Mouse (Mus musculus) WW6 (cell line): ENCODE measurements around the gene D230025D16Rik.
"Not testable (repeated sequence)": the region's sequence is repeated elsewhere in the genome, so short reads cannot be mapped to it uniquely, and the experiment has no call there.

Experiments used
- DNase-seq: peaks from one replicate; pipeline ENCODE4 v3.0.0-alpha.2; 2013; ENCODE audit warnings: low read depth, low spot score

D230025D16Rik gene

GRCm38 (mm10) chr8:105291802-105292201 is 66.9 kb downstream of the D230025D16Rik start:
- DNase-seq, result not testable (repeated sequence)

DNA sequence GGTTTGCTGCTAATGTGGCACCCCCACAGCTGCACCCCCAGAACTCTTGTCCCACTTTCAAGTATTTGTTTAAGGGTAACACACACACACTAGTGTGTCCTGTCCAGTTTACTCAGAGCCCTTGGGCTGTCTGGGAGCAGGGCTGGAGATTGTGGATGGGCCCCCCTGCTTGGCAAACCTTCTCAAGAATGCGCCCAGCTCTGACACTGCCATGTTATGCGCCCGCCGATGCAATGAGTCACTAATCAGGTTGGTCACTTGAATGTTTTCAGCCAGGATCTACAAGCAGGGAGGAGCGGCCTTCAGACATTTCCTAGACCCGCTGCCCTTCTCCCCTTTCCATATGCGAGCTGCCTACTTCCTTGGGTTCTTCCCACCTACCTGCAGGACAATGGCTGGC is 67.5 kb downstream of the D230025D16Rik start:
- no peak for DNase-seq

DNA sequence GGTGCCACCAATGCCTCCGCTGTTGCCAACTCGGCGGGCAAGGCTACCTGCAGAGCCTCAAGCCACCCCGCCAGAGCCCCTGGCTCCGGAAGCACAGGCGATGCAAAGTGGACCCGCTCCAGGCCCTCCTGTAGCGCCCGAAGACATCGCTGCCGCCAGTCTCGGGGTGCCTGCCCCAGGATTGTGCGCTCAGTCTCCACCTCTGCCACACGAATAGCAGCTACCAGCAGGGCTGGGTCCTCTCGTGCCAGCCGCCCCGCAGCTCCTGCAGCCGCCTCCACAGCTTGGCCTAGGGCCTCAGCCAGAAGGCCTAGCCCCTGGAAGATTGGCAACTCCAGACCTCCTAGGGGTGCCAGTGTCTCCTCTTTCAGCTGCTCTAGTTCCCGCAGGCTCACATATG is 68.5 kb downstream of the D230025D16Rik start:
- no peak for DNase-seq

DNA sequence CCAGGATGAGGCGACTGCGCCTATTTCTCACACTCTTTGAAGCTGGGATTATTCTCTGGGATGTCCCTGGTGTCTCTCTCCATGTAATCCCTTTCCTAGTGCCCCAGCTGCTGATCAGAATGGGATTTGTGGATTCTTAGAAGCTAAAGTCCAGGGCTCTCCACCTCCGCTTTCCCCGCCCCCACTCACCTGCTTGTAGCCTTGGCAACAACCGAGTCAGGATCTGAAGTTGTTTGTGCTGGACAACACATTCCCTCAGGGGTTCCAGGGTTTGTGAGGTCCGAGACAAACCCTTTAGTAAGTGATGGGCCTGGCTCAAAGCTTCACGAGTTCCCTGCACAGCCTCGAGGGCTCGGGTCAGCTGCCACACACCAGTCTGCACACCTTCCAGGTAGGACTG is 69.8 kb downstream of the D230025D16Rik start:
- DNase-seq, result no peak

GRCm38 (mm10) chr8:105295256-105295655 is 70.3 kb downstream of the D230025D16Rik start:
- DNase-seq, result no peak

- no peak for DNase-seq
Measured at GRCm38 (mm10) chr8:105295895-105296573, 71.1 kb downstream of the D230025D16Rik start, which contains the start of gene Exoc3l. Exoc3l (minus strand) TSS chr8:105296101.

DNA sequence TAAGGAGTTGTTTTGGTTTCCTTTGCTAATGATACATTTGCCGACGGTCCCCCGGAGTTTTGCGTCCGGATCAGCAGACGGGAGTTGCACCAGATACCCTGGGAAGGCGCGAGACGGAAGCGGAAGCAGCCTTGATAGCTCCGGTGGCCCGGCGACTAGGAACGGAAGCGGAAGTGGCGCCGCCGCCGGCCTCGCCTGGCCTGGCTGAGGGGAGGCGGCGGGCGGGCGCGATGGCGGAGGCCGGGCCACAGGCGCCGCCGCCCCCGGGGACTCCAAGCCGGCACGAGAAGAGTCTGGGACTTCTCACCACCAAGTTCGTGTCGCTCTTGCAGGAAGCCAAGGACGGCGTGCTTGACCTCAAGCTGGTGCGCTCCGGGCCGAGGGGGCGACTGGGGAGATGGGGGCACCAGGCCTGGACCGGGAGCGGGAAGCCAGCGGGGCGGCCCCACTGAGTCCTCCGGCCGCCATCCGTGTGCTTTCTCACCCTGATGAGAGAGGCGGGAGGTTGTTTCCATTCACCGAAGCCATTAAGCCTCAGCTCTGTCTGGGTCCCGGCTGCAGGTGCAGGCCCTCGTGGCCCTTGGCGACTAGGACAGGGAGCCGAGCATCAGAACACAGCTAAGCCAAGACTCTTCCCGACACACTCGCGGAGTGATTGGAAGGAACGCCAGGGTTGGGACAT is 72.7 kb downstream of the D230025D16Rik start, which contains the start of gene E2f4:
Gene E2f4 (plus strand): TSS at position 153 of the 682 bp plus-strand sequence.
- DNase-seq, result peak; percentile 81

- no peak for DNase-seq
Measured at GRCm38 (mm10) chr8:105298351-105299252, 73.7 kb downstream of the D230025D16Rik start.

DNA sequence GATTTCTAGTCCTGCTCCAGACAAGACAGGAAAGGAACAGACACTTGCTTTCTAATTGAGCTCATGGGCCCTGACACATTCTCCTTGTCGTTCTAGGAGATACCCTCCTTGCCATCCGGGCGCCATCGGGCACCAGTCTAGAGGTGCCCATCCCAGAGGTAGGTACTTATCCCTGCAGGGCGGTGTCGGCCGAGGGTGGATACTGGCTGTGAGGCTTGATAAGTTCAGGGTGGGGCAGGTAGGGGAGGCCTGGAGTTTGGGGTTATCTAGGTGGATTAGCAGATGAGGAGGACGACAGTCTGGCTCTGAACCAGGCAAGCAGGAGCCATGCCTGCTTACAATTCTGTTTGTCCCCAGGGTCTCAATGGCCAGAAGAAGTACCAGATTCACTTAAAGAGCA is 75.0 kb downstream of the D230025D16Rik start:
- no peak for DNase-seq
